Mouse (Mus musculus) ES-CJ7 (cell line): ENCODE measurements around the gene Gbp5.
A peak's percentile ranks its signal among the peaks of the same experiment; 100 is the strongest.
"Not testable (repeated sequence)": the region's sequence is repeated elsewhere in the genome, so short reads cannot be mapped to it uniquely, and the experiment has no call there.

Experiments used
- DNase-seq: peaks from one replicate; pipeline ENCODE4 v3.0.0; 2011; ENCODE audit warnings: low read depth, low spot score

The Gbp5 gene

DNA sequence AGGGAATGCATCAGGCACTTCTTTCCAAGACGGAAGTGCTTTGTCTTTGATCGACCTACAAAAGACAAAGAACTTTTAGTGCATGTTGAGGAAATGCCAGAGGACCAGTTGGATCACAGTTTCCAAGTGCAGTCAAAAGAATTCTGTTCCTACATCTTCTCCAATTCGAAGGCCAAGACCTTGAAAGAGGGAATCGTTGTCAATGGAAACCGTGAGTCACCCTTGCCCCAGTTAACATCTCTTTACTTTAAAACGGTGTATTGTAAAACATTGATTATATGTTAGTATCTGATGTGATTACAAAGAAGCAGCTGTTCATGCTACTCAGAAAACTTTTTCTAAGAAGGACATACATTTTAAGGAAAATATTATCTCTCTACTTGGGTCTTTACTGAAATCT, 47.6 kb downstream of the Gbp5 start:
- no peak for DNase-seq

DNA sequence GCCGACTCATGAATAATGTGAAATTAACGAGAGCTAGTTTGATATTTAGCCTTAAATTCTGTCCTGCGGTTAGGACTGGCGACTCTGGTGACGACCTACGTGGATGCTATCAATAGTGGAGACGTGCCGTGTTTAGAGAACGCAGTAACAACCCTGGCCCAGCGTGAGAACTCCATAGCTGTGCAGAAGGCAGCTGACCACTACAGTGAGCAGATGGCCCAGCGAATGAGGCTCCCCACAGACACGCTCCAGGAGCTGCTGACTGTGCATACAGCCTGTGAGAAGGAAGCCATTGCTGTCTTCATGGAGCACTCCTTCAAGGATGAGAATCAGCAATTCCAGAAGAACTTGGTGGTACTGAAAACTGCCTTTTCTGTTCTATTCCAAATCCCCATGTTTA, 49.0 kb downstream of the Gbp5 start:
- DNase-seq = not testable (repeated sequence)

DNA sequence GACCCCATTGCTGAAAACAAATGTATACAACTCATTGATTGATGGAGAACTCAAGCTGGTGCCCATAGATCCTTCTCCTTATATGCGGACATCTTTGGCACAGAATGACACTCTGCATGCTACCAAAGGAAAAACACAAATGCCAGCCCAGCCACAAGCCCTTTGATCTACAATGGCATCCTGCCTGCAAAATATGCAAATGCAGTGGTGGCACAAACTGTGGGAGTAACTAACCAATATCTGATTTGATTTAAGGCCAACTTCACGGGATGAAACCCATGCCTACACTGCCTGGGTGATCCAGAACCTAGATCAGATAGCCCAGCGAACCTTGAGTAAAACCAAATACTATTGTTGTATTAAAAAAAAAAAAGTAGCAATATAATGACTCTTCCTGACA, 52.9 kb downstream of the Gbp5 start:
- no peak for DNase-seq

DNA sequence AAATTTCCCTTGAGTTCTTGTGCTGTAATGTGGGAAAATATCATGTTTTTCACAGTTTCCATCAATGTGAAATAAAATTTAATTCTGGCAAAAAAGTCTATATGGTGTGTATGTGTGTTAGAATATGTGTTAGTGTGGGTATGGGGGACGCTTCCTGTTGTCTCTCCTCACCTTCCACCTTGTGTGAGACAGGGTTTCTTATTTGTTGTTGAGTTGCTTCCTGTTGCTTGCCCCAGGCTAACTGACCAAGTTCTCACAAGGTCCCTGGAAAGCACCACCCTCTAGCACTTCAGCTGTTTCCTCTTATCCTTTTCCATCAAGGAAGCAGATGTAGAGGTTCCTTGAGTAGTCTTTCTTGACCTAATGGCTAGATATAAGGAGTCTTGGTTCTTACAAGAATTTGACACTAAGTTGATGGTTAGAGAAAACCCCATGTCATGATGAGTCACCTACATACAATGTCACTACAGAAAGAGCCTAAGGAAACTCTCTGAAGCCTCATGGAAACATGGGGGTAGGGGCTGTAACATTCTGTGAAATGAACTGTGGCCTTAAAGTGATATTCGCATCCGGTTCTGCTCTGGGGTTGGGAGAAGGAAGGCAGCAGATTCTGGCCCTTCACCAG, 56.4 kb downstream of the Gbp5 start:
- DNase-seq = no peak

DNA sequence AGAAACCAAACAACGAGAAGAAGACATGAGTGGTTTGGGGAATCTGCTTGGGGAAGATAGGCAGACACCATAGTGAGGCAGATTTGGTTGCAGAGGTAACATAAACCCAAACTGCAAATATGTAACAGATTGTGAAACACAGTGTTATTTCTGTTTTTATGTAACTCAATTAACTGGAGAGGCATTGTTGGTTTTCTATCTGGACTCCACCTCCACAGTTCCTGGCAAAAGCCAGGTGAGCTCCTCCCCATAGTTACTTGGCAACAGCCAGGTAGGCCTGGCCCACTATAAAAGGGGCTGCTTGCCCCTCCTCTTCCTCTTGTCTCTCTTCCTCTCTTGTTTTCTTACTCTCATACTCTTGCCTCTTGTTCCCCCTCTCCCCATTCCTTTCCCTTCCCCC, 60.8 kb downstream of the Gbp5 start:
- DNase-seq = no peak

DNA sequence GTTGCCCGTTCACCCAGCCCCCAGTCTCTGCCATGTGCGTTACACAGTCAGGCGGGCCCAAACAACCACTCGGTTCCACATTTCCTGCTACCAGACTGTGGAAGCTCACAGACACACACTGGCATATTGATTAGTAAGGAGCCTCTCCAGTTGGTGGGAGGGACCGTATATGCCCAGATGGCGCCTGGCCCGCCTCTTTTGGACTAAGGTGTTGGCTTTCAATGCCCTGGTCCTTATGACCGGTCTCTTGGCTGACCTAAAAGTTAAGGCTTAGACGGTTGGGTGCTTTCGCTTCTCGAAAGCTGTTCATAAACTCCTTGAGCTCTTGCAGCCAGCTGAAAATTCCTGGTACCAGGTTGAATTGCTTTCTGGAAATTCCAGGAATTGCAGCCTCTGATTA, 61.8 kb downstream of the Gbp5 start:
- DNase-seq = no peak

DNA sequence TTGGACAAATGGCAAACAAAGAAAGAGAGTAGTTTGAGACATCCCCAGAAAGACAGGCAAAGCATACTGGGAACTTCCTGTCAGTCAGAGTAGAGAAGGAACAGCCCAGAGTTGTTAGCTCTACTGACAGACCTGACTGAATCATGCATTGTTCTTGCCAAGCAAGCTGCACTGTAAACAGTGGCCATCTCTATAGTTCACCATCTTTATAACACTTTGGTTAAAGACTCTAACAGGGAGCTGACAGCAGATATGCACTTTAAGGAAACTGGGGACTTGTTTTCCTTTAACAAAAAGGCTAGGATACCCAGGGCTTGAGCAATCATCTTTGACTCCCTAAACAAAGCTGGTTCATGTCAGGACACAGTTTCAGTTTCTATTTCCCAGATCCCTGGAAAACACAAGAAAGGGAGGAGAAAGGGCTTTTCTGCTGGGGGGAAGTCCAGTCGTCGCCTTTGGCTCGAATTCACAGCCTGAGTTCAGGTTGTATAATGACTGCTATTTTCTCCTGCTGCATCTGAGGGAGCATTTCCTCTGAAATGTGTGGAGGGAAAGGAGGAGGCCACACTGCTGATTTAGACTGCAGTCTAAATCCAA, 66.0 kb downstream of the Gbp5 start, which contains the start of gene Gbp3:
Gene Gbp3 (plus strand): TSS at position 395 of the 597 bp plus-strand sequence.
- no peak for DNase-seq

DNA sequence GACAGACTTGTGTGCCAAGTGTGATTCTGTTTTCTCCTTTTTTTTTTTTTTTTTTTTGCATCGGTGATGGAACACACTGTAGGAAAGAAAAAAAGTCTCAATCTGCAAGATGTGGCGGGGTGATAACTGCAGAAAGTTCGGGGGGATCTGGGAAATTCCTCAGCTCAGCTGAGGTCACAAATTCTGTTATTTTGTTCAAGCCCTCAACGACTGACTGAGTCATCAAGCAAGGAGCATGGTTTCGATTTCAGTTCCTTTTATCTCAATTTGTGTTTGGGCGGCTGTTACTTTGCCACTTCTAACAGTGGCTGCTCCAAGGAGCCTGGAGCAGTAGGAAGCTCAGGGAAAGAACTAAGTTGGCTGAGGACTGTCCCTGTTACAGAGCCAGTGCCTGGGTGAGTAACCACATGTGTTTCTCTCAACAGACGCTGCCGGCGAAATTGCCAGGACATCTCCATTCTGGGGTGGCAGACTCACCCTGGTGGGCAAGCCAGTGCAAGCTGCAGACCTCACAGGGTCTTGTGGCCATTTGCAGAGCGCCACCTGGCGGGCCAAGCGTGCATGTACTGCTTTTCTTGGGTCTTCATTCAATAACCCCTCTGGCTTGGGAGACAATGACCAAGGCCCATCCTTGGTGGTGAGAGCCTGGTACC, 66.6 kb downstream of the Gbp5 start:
- DNase-seq = peak; percentile 89

DNA sequence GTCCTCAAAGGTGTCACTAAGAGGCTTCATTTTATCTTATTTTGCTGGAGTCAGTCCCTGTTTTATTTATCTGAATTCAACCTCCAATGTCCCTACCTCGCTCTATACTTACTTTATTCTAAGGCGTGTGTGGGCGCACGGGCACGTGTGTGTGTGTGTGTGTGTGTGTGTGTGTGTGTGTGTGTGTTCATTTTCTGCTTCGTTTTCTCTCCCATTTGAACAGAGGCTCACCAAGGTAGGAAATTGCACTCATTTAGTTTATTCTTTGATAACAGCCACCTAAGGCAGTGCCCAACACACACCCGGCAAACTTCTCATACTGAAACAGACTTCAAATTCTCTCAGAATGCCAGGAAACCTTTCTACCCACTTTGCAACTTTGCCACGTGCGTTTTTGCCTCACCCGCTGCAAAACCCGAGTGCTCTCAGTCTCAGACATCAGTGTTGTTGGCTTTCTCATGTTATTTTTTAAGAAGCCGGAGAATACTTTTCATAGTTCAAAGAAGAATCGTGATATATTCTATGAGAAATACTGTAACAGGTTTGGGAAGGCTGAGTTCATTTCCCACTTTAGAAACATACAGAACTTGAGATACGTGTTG, 67.4 kb downstream of the Gbp5 start:
- DNase-seq = no peak

DNA sequence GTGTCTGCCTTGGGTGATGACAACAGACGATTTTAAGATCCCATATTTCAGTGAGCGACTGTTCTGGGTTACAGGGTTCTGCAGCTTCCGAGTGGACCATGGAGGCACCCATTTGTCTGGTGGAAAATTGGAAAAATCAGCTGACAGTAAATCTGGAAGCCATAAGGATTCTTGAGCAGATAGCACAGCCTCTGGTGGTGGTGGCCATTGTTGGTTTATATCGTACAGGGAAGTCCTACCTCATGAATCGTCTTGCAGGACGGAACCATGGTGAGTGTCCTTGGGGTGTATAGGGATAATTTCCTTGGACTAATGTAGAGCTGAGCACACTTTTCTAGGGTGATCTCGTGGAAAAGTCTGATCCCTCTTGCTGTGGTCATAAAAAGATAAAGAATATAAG, 67.9 kb downstream of the Gbp5 start:
- no peak for DNase-seq

DNA sequence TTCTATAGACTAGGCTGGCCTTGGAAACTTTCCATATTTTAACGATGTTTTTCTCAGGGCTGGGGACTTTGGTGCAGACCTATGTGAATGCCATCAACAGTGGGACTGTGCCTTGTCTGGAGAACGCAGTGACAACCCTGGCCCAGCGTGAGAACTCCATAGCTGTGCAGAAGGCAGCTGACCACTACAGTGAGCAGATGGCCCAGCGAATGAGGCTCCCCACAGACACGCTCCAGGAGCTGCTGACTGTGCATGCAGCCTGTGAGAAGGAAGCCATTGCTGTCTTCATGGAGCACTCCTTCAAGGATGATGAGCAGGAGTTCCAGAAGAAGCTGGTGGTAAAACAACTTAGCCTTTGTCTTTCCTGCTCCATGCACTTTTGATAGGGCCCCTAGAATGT, 73.7 kb downstream of the Gbp5 start:
- not testable (repeated sequence) for DNase-seq

DNA sequence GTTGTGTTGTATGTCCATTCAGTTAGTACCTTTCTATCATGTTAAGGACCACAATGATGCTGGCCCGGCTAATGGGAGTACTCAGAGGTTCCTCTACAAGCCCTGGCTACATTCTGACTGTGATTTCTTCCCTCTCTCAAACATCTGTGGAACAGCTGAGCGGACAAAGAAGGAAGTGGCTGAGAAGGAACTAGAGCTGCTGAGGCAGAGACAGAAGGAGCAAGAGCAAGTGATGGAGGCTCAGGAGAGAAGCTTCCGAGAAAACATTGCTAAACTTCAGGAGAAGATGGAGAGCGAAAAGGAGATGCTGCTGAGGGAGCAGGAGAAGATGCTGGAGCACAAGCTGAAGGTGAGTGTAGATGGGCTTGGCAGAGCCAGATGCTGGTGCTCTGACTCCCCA, 77.0 kb downstream of the Gbp5 start:
- DNase-seq = no peak
